Mouse (Mus musculus) cerebellum, adult 8-10 months (tissue): ENCODE measurements around the gene Rab14.

Experiments used
- DNase-seq: peaks from one replicate; pipeline ENCODE4 v3.0.0; 2022

Rab14 gene

GRCm38 (mm10) chr2:35153844-35154554, 46.9 kb downstream of the Rab14 start:
- DNase-seq: no peak

GRCm38 (mm10) chr2:35153179-35153578, 47.7 kb downstream of the Rab14 start:
- no peak for DNase-seq

- DNase-seq: no peak
Observed at GRCm38 (mm10) chr2:35151303-35151882, 49.5 kb downstream of the Rab14 start.

GRCm38 (mm10) chr2:35148806-35149205, 52.1 kb downstream of the Rab14 start:
- no peak for DNase-seq

- no peak for DNase-seq
Observed at GRCm38 (mm10) chr2:35141673-35142072, 59.2 kb downstream of the Rab14 start.

GRCm38 (mm10) chr2:35138576-35138975, 62.3 kb downstream of the Rab14 start:
- DNase-seq: no peak

- DNase-seq: no peak
Observed at GRCm38 (mm10) chr2:35133891-35134290, 67.0 kb downstream of the Rab14 start.

- DNase-seq: no peak
Observed at GRCm38 (mm10) chr2:35132662-35133055, 68.3 kb downstream of the Rab14 start.

- DNase-seq: peak; percentile 83
Observed at GRCm38 (mm10) chr2:35131991-35132661, 68.8 kb downstream of the Rab14 start.

GRCm38 (mm10) chr2:35131491-35131890, 69.4 kb downstream of the Rab14 start:
- DNase-seq: no peak
